Mouse (Mus musculus) T-helper 2 cell (primary cell): ENCODE data around the gene Olfr837.
"Not testable (repeated sequence)": the region's sequence is repeated elsewhere in the genome, so short reads cannot be mapped to it uniquely, and the experiment has no call there.

Experiments used
- in situ Hi-C: fragments of 300-600 bp; cut with MboI, MseI; formaldehyde crosslinking; loops from one replicate; pipeline ENCODE4 v1.15.1; 2025; ENCODE audit warnings: high pct_unique_total_duplicates

Gene Olfr837

DNA sequence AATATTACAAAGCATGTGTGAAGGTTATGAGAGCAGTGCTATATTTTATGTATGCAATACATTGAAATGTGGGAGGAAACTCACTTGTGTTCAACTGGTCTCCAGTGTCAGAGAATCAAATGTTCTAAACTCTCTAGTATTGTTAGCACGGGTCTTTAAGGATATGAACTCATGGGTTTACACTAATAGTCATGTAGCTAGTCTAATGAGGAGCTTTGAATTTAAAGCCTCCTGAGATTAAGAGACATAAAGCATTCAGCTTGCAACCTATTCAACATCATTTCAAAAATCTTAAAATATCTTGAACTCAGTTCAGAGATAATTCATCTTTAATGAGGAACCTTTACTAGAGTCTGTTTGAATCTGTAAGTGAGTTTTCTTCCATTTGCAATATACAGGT, at the start of gene Olfr837:
Gene Olfr837, plus strand, starts transcription at position 301 of the 400 bp plus-strand sequence.
- in situ Hi-C loops = no loop called here

DNA sequence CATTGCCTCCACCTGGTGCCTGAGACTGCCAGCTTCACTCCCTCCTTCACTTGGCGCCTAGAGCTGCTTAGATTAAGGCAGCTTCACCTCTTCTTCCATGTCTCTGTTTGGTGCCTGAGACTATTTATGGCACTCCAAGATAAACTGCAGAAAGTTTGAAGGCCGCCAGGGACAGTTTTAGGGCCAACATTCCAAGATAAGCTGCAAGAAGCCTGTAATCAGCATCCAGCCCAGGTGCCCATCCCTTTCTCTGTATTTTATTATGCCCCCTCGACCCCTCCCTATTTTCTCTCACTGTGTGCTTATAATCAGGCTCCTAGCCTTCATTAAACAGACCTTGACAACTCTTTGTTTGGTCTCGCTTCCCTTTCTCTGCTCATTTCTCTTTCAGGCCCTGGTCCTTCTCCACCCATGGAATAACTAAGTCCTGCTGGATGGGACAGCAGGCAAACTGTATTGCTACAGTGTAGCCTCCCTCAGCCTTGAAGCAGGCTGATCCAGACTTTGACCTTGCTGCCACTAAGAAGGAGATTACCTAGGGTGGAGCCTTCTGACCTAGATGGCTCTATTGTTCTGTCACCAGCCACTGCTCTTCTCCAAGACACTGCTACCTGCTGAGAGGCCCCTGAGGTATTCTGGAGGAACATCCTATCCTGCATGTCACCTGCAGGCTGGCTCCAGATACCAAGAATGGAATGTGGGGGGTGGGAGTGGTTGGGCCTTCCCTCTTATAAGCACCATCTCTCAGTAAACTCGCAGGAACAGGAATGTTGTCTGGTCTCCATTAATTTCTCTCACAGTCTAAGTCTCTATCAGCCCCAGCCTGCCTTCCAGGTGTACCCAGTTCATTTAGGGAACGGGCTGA, 43.0 kb upstream of the Olfr837 start:
- in situ Hi-C loops = not testable (repeated sequence)

- in situ Hi-C loops = no loop called here
These were observed 38.8 kb upstream of the Olfr837 start for GRCm38 (mm10) chr9:19097286-19097685.

- in situ Hi-C loops = no loop called here
These were observed 16.0 kb upstream of the Olfr837 start, which contains the start of gene Olfr836 for GRCm38 (mm10) chr9:19120082-19120481. Gene Olfr836, plus strand, starts transcription at chr9:19120382.

DNA sequence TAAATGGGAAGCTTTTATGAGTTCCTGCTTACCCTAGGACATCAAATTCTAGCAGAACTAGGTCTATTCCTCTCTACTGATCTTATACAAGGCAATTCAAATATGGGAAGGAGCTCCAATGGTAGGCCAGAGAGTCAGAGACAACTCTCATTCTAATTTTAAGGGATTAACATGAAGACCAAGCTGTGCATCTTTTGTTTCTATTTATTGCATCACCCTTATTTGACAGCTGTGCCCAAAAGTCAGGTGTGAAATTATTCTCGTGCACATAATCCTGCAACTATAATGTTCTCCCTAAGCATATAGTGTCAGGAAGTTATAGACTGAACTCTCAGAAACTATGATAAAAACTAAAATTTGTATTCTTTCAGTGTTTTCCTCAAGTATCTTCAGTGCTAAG, 41.1 kb downstream of the Olfr837 start, which contains the start of gene Olfr839-ps1:
Gene Olfr839-ps1, minus strand, starts transcription at position 101 of the 400 bp plus-strand sequence.
- in situ Hi-C loops = no loop called here
